13 mouse cellular contexts compared by ENCODE assay signal in genomic region chr16:87974076-87974443, GRCm38 (mm10).
"Had no signal": no experiment of that assay in that cellular context is flagged by ENCODE, and none has a peak within 500 bp of the region (broad histone marks: within the 10 kb centered on the region; RNA-seq: fewer than 3 reads in every experiment).

No protein-coding gene starts in this region.

- ATAC-seq: midbrain, embryonic 16.5 days had no signal

- H3K4me2 ChIP-seq: liver, embryonic 13.5 days; midbrain, embryonic 13.5 days had no signal

- H3K4me1 ChIP-seq: liver, embryonic 13.5 days had no signal

- H3K27ac ChIP-seq: kidney, postnatal 0 days; left cerebral cortex, adult 2 months; liver, embryonic 13.5 days; macrophage; midbrain, embryonic 13.5 days; stomach, postnatal 0 days had no signal

- H3K36me3 ChIP-seq: liver, embryonic 13.5 days; midbrain, embryonic 13.5 days had no signal

- H3K9me3 ChIP-seq: midbrain, embryonic 13.5 days had no signal

- DNase-seq: kidney, postnatal 25 days; layer of hippocampus, postnatal 36 days; liver, embryonic 13.5 days; lung, adult 2 months; thymus, adult 2 months; thymus, postnatal 14 days; thymus, postnatal 4 days had no signal

- H3K27me3 ChIP-seq: liver, embryonic 13.5 days; midbrain, embryonic 13.5 days had no signal

- H3K4me3 ChIP-seq: left cerebral cortex, adult 2 months; liver, embryonic 13.5 days; midbrain, embryonic 13.5 days had no signal

- H3K9ac ChIP-seq: liver, embryonic 13.5 days; midbrain, embryonic 13.5 days had no signal
